Mouse (Mus musculus) CH12.LX (cell line): Measurements from ENCODE around the gene Mpv17l2.

Experiments used
- BHLHE40 ChIP-seq: IDR thresholded peaks from 2 replicates; pipeline ENCODE4 v1.6.1; 2011; ENCODE audit warnings: mild to moderate bottlenecking, low read depth, low read length, improper control_type of control experiment
- CHD2 ChIP-seq: IDR thresholded peaks from 2 replicates; pipeline ENCODE4 v1.6.1; 2011; ENCODE audit warnings: low read length, improper control_type of control experiment
- CTCF ChIP-seq, 2 experiments: IDR thresholded peaks in 1 of 2; conservative IDR thresholded peaks in 1 of 2; 2 replicates each; pipeline ENCODE4 v1.5.1; 2011 to 2012; ENCODE audit warnings: low read depth in 2 of 2, low read length in 2 of 2, improper control_type of control experiment in 1 of 2, inconsistent platforms in 1 of 2, mild to moderate bottlenecking in 1 of 2, moderate library complexity in 1 of 2
- EP300 ChIP-seq: IDR thresholded peaks from 2 replicates; pipeline ENCODE4 v1.6.1; 2011; ENCODE audit warnings: low read length, improper control_type of control experiment
- HCFC1 ChIP-seq: IDR thresholded peaks from 2 replicates; pipeline ENCODE4 v1.6.1; 2012; ENCODE audit warnings: low read depth, mild to moderate bottlenecking, inconsistent platforms, low read length, improper control_type of control experiment
- KAT2A ChIP-seq: IDR thresholded peaks from 2 replicates; pipeline ENCODE4 v1.6.1; 2012; ENCODE audit warnings: low read length, improper control_type of control experiment, inconsistent platforms; ENCODE audit not compliant: insufficient replicate concordance
- MAX ChIP-seq: IDR thresholded peaks from 2 replicates; pipeline ENCODE4 v1.6.1; 2011; ENCODE audit warnings: low read length, improper control_type of control experiment
- MAZ ChIP-seq: IDR thresholded peaks from 2 replicates; pipeline ENCODE4 v1.6.1; 2012; ENCODE audit warnings: low read depth, mild to moderate bottlenecking, inconsistent platforms, low read length, improper control_type of control experiment, moderate library complexity
- NELFE ChIP-seq: IDR thresholded peaks from 2 replicates; pipeline ENCODE4 v1.6.1; 2011; ENCODE audit warnings: low read depth, low read length, improper control_type of control experiment
- POLR2AphosphoS2 ChIP-seq: IDR thresholded peaks from 2 replicates; pipeline ENCODE4 v1.6.1; 2011; ENCODE audit warnings: low read depth, low read length, improper control_type of control experiment
- RAD21 ChIP-seq: IDR thresholded peaks from 2 replicates; pipeline ENCODE4 v1.6.1; 2011; ENCODE audit warnings: low read depth, mild to moderate bottlenecking, low read length, improper control_type of control experiment, moderate library complexity
- USF2 ChIP-seq: conservative IDR thresholded peaks from 2 replicates; pipeline ENCODE4 v1.6.1; 2011; ENCODE audit warnings: low read depth, low read length, improper control_type of control experiment
- ZNF384 ChIP-seq: IDR thresholded peaks from 2 replicates; pipeline ENCODE4 v1.6.1; 2012; ENCODE audit warnings: low read depth, low read length, improper control_type of control experiment, inconsistent platforms

GRCm38 (mm10) chr8:70742981-70743655 lies 17.6 kb downstream of the Mpv17l2 start:
- TF ChIP-seq CTCF (conservative IDR thresholded peaks at IDR 0.05 in 1 of 2, IDR thresholded peaks at IDR 0.05 in 1 of 2; ENCODE audit: low read depth in 2 of 2, low read length in 2 of 2), result no peak
- TF ChIP-seq KAT2A, result no peak
- no peak for TF ChIP-seq NELFE
- no peak for TF ChIP-seq ZNF384
- no peak for TF ChIP-seq BHLHE40
- TF ChIP-seq RAD21, result no peak
- no peak for TF ChIP-seq HCFC1
- TF ChIP-seq EP300, result no peak
- TF ChIP-seq POLR2AphosphoS2, result no peak
- TF ChIP-seq CHD2, result no peak
- no peak for TF ChIP-seq USF2
- TF ChIP-seq MAZ, result no peak
- TF ChIP-seq MAX, result no peak
